Mouse (Mus musculus): Measurements from ENCODE around the gene Gm10643. TPM values are rescaled to one million over a fixed set of nuclear protein-coding genes. Genes with fewer than 3 reads are reported as not detected.

The Gm10643 gene
- polyA plus RNA-seq, 1 experiment = 0.82 TPM

Other genes starting within 250 kb of the Gm10643 start
- gene Adgrl1, start 165.0 kb downstream of the Gm10643 start, polyA plus RNA-seq (2012; rRNA removed) = 13.4 and 18.8 TPM in 2 replicates
- gene Gm10644, start 109.9 kb downstream of the Gm10643 start, polyA plus RNA-seq (2012; rRNA removed) = 0.43 and 0.52 TPM in 2 replicates
- gene Asf1b, start 109.6 kb downstream of the Gm10643 start, polyA plus RNA-seq (2012; rRNA removed) = 35.0 and 42.7 TPM in 2 replicates
- gene Prkaca, start 92.1 kb downstream of the Gm10643 start, polyA plus RNA-seq (2012; rRNA removed) = 59.9 and 65.0 TPM in 2 replicates
- gene Samd1, start 67.5 kb downstream of the Gm10643 start, polyA plus RNA-seq (2012; rRNA removed) = 35.7 and 37.6 TPM in 2 replicates
- 0.27 and 0.30 TPM in 2 replicates for gene 1700067K01Rik, start 63.6 kb downstream of the Gm10643 start, polyA plus RNA-seq (2012; rRNA removed)
- 2.3 and 3.2 TPM in 2 replicates for gene 2210011C24Rik, start 53.0 kb downstream of the Gm10643 start, polyA plus RNA-seq (2012; rRNA removed)
- 0.11 TPM in 1 of 2 replicates, not detected in the other for gene Palm3, start 43.7 kb downstream of the Gm10643 start, polyA plus RNA-seq (2012; rRNA removed)
- 5.5 and 6.5 TPM in 2 replicates for gene Il27ra, start 22.5 kb downstream of the Gm10643 start, polyA plus RNA-seq (2012; rRNA removed)
- 0.49 and 0.56 TPM in 2 replicates for gene Rln3, start 20.1 kb downstream of the Gm10643 start, polyA plus RNA-seq (2012; rRNA removed)
- 19.0 and 25.2 TPM in 2 replicates for gene Rfx1, start 1.7 kb upstream of the Gm10643 start, polyA plus RNA-seq (2012; rRNA removed)
- gene Dcaf15, start 39.6 kb upstream of the Gm10643 start, polyA plus RNA-seq (2012; rRNA removed) = 73.4 and 87.9 TPM in 2 replicates
- 5.6 and 5.9 TPM in 2 replicates for gene Podnl1, start 60.9 kb upstream of the Gm10643 start, polyA plus RNA-seq (2012; rRNA removed)
- gene Cc2d1a, start 82.8 kb upstream of the Gm10643 start, polyA plus RNA-seq (2012; rRNA removed) = 30.2 and 38.0 TPM in 2 replicates
- 0.22 and 0.32 TPM in 2 replicates for gene 4930432K21Rik, start 82.9 kb upstream of the Gm10643 start, polyA plus RNA-seq (2012; rRNA removed)
- gene Nanos3, start 120.1 kb upstream of the Gm10643 start, polyA plus RNA-seq (2012; rRNA removed) = 0.22 and 0.30 TPM in 2 replicates
- 10.4 and 16.4 TPM in 2 replicates for gene Zswim4, start 171.9 kb upstream of the Gm10643 start, polyA plus RNA-seq (2012; rRNA removed)
- 137 and 143 TPM in 2 replicates for gene D8Ertd738e, start 184.6 kb upstream of the Gm10643 start, polyA plus RNA-seq (2012; rRNA removed)
- gene Mri1, start 192.2 kb upstream of the Gm10643 start, polyA plus RNA-seq (2012; rRNA removed) = 23.6 and 35.9 TPM in 2 replicates
- gene Ccdc130, start 205.2 kb upstream of the Gm10643 start, polyA plus RNA-seq (2012; rRNA removed) = 31.5 and 38.3 TPM in 2 replicates

All from large intestine, adult 2 months (tissue).